Mouse (Mus musculus): Measurements from ENCODE around the gene Rap2b.

Gene Rap2b

GRCm38 (mm10) chr3:61361338-61361737 lies at the start of gene Rap2b:
Gene Rap2b, plus strand, starts transcription at chr3:61361638.
- no peak for DNase-seq (ENCODE audit: low spot score in 2 of 2)

GRCm38 (mm10) chr3:61315002-61315401 lies 46.4 kb upstream of the Rap2b start:
- no peak for DNase-seq (ENCODE audit: low spot score in 2 of 2)

GRCm38 (mm10) chr3:61320031-61320430 lies 41.4 kb upstream of the Rap2b start:
- DNase-seq (ENCODE audit: low spot score in 2 of 2) = peak; percentile 51 to 53

GRCm38 (mm10) chr3:61321632-61322031 lies 39.8 kb upstream of the Rap2b start:
- DNase-seq (ENCODE audit: low spot score in 2 of 2) = no peak

- no peak for DNase-seq (ENCODE audit: low spot score in 2 of 2)
Measured at GRCm38 (mm10) chr3:61336205-61336604, 25.2 kb upstream of the Rap2b start.

GRCm38 (mm10) chr3:61337230-61337629 lies 24.2 kb upstream of the Rap2b start:
- DNase-seq (ENCODE audit: low spot score in 2 of 2) = no peak

GRCm38 (mm10) chr3:61340321-61340720 lies 21.1 kb upstream of the Rap2b start:
- DNase-seq (ENCODE audit: low spot score in 2 of 2) = no peak

- DNase-seq (ENCODE audit: low spot score in 2 of 2) = no peak
Measured at GRCm38 (mm10) chr3:61344031-61344430, 17.4 kb upstream of the Rap2b start.

- DNase-seq (ENCODE audit: low spot score in 2 of 2) = no peak
Measured at GRCm38 (mm10) chr3:61345636-61346035, 15.8 kb upstream of the Rap2b start.

- no peak for DNase-seq (ENCODE audit: low spot score in 2 of 2)
Measured at GRCm38 (mm10) chr3:61348036-61348614, 13.3 kb upstream of the Rap2b start.

- no peak for DNase-seq (ENCODE audit: low spot score in 2 of 2)
Measured at GRCm38 (mm10) chr3:61349433-61349832, 12.0 kb upstream of the Rap2b start.

GRCm38 (mm10) chr3:61355464-61355863 lies 6.0 kb upstream of the Rap2b start:
- no peak for DNase-seq (ENCODE audit: low spot score in 2 of 2)

- no peak for DNase-seq (ENCODE audit: low spot score in 2 of 2)
Measured at GRCm38 (mm10) chr3:61358107-61358506, 3.3 kb upstream of the Rap2b start.

GRCm38 (mm10) chr3:61358756-61359293 lies 2.6 kb upstream of the Rap2b start:
- DNase-seq (ENCODE audit: low spot score in 2 of 2) = peak; percentile 35 to 38

- no peak for DNase-seq (ENCODE audit: low spot score in 2 of 2)
Measured at GRCm38 (mm10) chr3:61362821-61363160, 1.4 kb downstream of the Rap2b start.

- peak; percentile 94 to 97 for DNase-seq (ENCODE audit: low spot score in 2 of 2)
Measured at GRCm38 (mm10) chr3:61363161-61363988, 1.9 kb downstream of the Rap2b start.

- DNase-seq (ENCODE audit: low spot score in 2 of 2) = peak; percentile 93 to 95
Measured at GRCm38 (mm10) chr3:61363989-61364660, 2.7 kb downstream of the Rap2b start.

- DNase-seq (ENCODE audit: low spot score in 2 of 2) = no peak
Measured at GRCm38 (mm10) chr3:61364661-61364977, 3.2 kb downstream of the Rap2b start.

GRCm38 (mm10) chr3:61364978-61365778 lies 3.7 kb downstream of the Rap2b start:
- DNase-seq (ENCODE audit: low spot score in 2 of 2) = peak; percentile 46 to 66

- DNase-seq (ENCODE audit: low spot score in 2 of 2) = peak in 1 of 2 experiments; percentile 36
Measured at GRCm38 (mm10) chr3:61365779-61366373, 4.4 kb downstream of the Rap2b start, which contains the start of gene B430305J03Rik. Gene B430305J03Rik, minus strand, starts transcription at chr3:61365951.

GRCm38 (mm10) chr3:61368446-61368845 lies 7.0 kb downstream of the Rap2b start:
- no peak for DNase-seq (ENCODE audit: low spot score in 2 of 2)

Data from right cerebral cortex, adult 2 months (tissue).